Mouse (Mus musculus): ENCODE measurements around the gene 1600014C23Rik.

1600014C23Rik gene

DNA sequence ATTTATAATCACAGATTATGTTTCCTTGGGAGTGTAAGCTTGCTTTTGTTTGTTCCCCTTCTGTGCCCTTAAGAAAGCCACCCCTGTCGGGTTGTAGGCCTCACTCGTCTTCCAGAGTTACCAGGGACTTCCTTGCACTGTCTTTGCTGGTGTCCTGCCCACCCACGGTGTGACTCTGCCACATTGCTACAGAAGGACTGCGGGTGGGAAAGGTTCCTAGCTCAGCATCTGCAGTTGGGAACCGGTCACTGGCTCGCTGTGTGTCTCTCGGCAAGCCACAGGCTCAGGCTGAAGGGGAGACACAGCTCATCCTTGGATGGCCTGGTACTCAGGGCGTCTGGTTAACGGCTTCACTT lies 32.4 kb downstream of the 1600014C23Rik start:
- in situ Hi-C loops (cut with MboI; ENCODE audit: low pct_unique_long_range_greater_than_20kb in 1 of 2, low sequenced_read_pairs in 2 of 2, unreplicated experiment in 1 of 2), result no loop called here

DNA sequence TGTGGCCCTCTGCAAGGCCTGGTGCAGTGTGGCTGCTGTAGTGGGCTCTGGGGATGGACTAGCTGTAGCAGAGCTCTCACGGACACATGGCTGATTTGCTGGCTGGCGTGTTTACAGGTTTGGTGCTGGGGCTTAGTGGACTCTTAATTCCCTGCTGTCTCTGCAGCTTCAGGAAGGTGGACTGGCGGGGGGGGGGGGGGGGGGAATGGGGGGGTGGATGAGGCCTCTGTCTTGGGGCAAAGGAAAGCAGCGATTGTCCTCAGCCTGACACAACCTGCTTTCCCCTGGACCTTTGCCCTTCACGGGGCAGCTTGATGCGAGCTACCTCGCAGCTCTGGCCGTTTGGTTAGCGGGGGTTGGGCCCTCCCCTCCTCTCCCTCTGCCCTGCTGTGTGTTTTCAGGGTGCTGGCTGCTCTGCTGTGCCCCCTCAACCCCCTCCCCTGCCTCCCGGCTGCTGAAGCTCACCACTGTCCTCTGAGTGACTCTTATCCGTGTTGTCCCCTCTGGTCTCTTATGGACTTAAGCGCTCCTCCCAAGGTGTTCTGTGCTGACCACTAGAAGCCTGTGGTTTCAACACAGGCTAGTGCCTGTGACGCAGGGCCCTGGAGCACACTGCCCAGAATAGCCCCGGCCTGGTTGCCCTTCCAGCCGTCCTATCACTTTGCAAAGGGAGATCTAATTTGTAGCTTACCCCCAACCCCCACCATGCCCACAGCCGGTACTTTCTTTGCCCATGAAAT lies 33.0 kb downstream of the 1600014C23Rik start:
- in situ Hi-C loops (cut with MboI; ENCODE audit: low pct_unique_long_range_greater_than_20kb in 1 of 2, low sequenced_read_pairs in 2 of 2, unreplicated experiment in 1 of 2), result no loop called here

DNA sequence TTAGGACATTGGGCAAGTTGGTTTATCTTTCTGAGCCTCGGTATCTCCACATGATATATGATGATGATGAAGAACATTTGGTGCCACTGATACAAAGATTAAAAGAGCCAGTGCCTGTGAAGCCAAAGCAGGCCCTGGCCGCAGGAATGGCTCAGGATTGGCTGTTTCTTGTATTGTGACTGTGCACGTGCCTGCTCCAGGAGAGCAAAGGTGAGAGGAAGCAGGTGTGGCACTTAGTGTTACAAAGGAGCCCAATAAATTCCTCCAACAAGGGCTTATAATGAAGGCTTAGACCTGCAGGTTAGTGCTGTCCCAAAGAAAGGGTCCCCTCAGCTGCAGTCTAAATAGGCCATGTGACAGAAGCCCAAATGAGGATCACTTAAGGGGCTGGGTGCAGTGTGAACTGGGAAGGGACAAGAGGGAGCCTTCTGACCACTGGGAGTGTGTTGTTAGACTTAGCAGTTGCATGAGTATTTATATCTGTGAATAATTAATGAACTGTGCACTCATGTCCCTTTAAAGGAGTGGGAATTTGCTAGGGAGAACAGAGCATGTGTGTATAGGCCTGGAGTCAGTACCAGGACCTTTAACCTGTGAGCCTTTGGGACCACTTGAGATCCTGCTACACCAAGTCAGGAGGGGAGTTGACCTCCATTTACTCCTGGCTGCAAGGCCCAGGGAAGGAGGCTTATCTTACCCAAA lies 34.5 kb downstream of the 1600014C23Rik start:
- in situ Hi-C loops (cut with MboI; ENCODE audit: low pct_unique_long_range_greater_than_20kb in 1 of 2, low sequenced_read_pairs in 2 of 2, unreplicated experiment in 1 of 2), result no loop called here

DNA sequence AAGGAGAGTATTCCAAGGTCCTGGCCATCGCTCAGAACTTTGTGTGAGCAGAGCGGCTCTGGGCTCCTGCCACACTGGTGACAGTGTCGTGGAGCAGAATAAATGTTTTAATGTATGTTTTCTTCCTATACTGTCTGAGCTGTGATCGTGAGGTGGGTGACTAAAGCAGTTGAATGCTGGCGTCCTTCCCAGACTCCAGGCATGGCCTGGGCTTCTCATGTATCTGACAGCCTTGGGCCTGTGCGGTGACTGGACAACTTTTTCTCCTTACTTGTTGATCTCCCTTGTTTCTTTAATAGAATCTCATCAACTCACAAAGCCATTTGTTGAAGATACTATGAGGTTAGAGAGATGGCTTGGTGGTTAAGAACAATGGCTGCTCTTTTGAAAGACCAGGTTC lies 35.3 kb downstream of the 1600014C23Rik start:
- in situ Hi-C loops (cut with MboI; ENCODE audit: low pct_unique_long_range_greater_than_20kb in 1 of 2, low sequenced_read_pairs in 2 of 2, unreplicated experiment in 1 of 2), result no loop called here

DNA sequence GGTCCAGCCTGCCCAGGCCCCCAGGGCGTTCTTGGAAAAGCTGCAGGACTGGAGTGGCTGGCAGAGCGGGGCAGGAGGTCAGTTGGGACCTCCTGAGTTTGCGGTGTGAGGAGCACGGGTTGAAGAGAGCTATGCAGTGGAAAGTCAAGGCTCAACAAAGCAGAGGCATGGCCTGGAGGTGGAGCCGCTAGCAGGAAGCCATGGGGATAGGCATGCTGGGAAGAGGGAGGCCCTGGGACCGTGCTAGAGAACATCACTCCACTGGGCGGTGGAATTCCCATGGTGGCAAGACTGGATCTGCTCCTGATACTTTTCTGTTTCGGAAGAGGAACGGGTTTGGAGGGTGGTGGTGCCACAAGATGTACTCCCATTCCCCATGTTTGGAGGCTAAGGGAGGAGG lies 36.7 kb downstream of the 1600014C23Rik start:
- in situ Hi-C loops (cut with MboI; ENCODE audit: low pct_unique_long_range_greater_than_20kb in 1 of 2, low sequenced_read_pairs in 2 of 2, unreplicated experiment in 1 of 2), result no loop called here

DNA sequence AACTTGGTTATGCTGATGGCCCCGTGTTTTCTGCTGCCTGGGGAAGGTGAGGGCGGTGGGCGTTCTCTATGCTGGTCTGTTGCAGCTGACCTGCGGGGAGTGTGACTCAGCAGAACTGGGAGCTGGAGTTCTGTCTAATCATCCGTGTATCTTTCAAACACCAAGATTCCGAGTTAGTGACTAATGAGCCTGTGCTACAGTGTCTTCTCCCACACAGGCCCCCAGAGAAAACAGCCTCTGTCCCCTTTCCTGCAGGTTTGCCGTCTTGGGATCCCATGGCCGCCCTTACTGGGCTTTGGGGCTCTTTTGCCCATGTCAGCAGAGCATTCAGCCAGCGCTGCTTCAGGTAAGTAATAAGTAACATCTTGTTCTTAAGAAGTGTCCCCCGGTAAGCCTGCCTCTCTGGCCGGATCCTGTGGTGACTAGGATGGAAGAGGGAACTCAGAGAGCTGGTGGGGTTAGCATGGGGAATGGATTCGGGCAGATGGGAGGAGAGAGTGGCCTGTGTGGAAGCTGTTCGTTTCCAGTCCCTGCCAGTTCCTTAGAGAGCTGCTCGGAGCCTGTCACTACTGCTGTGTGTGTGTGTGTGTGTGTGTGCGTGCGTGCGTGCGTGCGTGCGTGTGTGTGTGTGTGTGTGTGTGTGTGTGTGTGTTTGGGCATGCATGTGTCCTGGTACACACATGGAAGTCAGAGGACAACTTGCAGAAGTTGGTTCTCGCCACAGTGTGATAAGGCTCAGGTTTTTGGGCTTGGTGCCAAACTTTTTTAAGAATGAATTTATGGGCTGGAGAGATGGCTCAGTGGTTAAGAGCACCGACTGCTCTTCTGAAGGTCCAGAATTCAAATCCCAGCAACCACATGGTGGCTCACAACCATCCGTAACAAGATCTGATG lies 38.2 kb downstream of the 1600014C23Rik start:
- in situ Hi-C loops (cut with MboI; ENCODE audit: low pct_unique_long_range_greater_than_20kb in 1 of 2, low sequenced_read_pairs in 2 of 2, unreplicated experiment in 1 of 2), result no loop called here

DNA sequence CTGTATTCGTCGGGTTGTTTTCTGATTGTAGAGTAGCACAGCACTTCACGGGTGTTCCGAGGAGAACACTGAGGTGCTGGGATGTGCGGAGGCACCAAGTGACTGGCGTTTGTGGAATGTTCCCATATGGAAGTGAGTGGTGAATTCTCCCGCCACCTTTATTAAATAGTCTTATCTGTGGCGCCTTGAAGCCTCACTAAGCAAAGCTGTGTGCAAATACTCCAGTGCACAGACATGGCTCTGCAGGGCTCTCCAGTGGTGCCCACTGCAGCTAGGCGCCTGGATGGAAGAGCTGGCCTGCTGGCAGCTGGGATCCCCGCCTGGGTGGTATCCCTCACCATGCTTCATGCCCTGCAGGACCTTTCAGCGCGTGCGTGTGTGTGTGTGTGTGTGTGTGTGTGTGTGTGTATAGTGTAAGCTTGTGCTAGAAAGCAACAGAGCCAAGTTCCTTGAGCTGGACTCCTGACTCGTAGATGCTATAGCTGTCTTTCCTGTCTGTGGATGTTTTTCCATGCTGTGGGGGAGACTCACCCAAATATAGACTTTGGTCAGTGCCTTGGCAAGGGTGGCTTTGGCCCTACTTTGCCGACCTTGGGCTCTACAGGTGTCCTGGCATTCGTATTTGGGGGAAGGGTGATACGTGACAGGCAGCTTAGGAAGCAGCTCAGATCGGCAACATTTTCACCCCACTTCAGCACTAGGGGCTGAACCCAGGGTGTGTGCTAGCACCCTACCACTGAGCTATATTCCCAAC lies 39.7 kb downstream of the 1600014C23Rik start:
- in situ Hi-C loops (cut with MboI; ENCODE audit: low pct_unique_long_range_greater_than_20kb in 1 of 2, low sequenced_read_pairs in 2 of 2, unreplicated experiment in 1 of 2), result no loop called here

DNA sequence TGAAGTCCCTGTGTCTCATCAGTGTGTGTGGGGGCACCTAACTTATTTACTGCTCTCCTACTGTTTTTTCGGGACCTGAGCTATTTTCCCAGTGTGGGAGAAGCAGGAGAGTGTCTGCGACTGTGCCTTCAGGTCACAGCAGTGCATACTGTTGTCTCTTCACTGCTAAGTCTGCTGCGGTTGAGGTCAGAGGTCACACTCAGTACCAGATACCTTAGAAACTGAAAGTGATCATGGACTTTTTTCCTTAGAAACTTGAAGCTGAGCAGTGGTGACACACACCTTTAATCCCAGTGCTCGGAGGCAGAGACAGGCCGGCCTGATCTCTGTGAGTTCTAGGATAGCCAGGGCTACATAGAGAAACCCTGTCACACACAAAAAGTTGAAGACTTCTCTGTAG lies 41.5 kb downstream of the 1600014C23Rik start:
- in situ Hi-C loops (cut with MboI; ENCODE audit: low pct_unique_long_range_greater_than_20kb in 1 of 2, low sequenced_read_pairs in 2 of 2, unreplicated experiment in 1 of 2), result no loop called here

DNA sequence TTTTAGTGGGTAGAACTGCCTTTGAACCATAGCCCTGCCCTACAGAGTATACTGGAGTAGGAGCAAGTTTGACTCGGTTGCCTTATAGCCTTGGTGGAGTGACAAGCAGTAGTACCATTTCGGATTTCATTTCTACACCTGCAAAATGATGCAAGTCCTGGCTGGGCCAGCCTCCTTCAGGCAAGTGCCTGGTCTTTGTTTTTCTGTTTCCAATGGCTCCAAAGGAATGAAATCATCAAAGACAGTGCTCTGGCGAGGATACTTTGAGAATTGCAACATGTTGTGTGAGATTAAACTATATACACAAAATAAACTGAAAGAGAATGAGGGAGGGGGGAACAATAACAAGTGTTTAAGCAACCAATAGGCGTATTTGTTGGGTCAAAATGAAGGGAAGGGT lies 43.6 kb downstream of the 1600014C23Rik start:
- in situ Hi-C loops (cut with MboI; ENCODE audit: low pct_unique_long_range_greater_than_20kb in 1 of 2, low sequenced_read_pairs in 2 of 2, unreplicated experiment in 1 of 2), result no loop called here

DNA sequence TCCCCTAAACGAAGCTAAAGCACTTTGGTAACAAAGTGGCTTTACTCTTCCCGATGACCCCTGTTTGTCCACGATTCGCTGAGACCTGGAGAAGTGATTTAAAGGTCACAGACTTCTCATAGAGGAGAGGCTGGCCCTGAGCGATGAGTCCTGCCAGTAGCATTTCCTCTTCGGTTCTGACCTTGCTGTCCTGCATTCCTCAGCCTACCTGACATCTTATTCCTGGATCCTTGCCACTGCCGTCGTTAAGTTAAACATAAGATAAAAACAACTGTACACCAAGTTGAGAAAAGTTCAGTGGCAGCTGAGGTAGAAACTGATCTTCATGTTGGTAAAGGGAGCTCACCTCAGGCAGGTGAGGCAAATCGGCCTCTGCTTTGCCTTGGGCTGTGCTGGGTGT lies 44.5 kb downstream of the 1600014C23Rik start:
- in situ Hi-C loops (cut with MboI; ENCODE audit: low pct_unique_long_range_greater_than_20kb in 1 of 2, low sequenced_read_pairs in 2 of 2, unreplicated experiment in 1 of 2), result no loop called here

DNA sequence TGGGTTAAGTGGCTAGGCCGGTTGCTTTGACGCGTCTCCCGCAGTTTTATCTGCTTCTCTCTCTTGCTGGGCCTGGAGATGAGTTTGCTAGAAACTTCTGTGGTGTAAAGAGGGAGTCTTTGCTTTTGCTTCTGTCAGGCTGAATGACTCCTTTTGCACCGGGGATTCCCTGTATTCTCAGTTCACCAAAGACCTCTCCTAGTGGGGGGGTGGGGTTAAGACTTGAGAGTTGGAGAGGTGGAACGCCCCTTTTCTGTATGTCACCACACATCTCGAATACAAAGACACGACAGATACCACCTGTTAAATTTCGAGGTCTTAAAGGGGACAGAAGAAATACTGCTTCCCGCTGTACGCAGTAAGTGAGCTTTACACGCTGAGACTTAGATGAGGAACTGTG lies 46.9 kb downstream of the 1600014C23Rik start, which contains the start of gene Tmem63b:
Tmem63b (minus strand) TSS at position 190 of the 400 bp plus-strand sequence.
- in situ Hi-C loops (cut with MboI; ENCODE audit: low pct_unique_long_range_greater_than_20kb in 1 of 2, low sequenced_read_pairs in 2 of 2, unreplicated experiment in 1 of 2), result no loop called here

DNA sequence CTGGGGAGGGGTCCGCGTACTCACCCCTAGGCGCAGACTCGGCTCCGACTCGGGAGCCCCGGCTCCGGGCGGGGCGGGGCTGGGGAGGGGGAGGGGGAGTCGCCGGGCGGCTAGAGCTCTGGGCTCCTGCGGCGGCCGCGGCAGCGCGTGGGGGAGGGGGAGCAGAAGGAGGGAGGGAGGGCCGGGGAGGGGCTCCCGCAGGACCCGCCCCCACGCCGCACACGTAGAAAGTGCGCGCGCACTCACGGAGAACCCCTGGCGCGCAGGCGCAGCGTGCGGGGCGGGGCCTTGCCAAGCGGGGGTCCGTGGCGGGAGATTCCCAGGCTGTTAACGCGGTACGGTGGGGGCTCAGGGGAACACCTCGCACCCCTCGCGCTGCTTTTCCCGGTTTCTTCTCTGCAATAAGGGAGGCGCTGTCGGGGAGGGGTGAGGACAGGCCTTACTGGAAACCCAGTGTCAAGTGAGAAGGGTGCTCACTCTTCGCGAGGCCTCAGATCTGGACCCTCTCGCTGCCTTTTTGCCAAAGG lies 47.5 kb downstream of the 1600014C23Rik start, which contains the start of gene Mrpl14:
Mrpl14 (plus strand) TSS at position 230 of the 527 bp plus-strand sequence.
- in situ Hi-C loops (cut with MboI; ENCODE audit: low pct_unique_long_range_greater_than_20kb in 1 of 2, low sequenced_read_pairs in 2 of 2, unreplicated experiment in 1 of 2), result no loop called here

DNA sequence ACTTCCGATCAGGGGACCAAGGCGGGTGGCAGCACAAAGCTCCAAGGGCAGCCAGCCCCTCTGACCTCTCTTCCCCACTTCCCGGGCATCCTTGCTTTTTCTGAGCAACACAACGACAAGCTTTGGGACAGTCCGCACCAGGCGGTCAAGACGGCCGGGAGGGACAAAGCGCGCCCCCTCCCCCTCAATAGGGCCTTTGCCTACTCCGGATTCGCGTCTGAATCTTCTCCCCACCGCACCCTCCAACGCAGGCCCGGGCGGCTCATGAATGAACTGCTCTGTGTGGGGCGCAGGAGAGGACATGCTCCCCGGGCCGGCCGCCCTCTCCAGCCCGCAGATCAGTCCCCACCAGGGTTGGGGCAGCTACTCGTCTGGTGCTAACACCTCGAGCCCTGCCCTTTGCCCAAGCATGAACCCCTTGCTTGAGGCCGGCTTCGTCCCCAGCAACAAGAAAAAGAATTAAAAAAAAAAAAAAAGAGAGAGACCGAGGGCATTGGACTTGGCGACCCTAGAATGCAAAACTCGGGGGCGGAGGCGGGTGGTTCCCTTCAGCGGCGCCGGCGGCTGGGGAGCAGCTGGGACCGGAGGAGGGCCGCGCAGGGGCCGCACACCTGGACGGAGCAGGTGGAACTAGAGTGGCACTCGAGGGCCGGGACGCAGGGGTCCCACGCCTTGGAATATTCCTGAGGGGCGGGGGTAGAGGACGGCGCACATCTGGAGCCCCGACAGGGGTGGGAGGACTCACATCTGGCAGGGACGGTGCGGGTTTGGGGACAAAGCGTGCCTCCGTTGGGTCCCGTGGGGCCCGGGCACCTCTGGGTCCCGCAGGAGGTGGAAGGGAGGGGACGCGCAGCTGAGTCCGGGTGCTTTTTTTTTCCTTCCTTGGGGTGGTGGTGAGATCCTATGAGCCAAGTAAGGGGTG lies 48.2 kb downstream of the 1600014C23Rik start:
- in situ Hi-C loops (cut with MboI; ENCODE audit: low pct_unique_long_range_greater_than_20kb in 1 of 2, low sequenced_read_pairs in 2 of 2, unreplicated experiment in 1 of 2), result no loop called here

DNA sequence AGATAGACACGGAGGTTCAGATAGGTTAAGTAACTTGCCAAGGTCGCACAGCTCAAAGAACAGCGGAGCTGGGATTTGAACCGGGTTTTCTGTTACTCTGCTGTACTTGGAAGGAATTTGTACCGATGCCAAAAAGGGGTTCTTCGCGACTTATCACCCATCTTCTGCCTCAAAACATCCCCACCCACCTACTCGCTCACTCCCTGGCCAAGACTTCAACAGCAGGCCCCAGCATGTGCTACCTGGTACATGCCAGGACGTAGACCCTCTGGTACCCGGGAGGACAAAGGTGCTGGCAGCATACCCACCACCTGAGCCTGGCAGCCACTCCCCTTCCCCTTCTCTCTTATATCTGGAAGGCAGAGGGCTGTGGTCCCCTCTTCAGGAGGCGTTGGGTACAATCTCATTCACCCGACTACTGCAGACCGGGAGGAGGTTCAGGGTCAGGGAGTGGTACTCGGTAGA lies 48.9 kb downstream of the 1600014C23Rik start:
- in situ Hi-C loops (cut with MboI; ENCODE audit: low pct_unique_long_range_greater_than_20kb in 1 of 2, low sequenced_read_pairs in 2 of 2, unreplicated experiment in 1 of 2), result no loop called here

Data from mouse embryonic stem cell (cell line).